ENCODE assay signal across 8 mouse cellular contexts in the genomic region with DNA sequence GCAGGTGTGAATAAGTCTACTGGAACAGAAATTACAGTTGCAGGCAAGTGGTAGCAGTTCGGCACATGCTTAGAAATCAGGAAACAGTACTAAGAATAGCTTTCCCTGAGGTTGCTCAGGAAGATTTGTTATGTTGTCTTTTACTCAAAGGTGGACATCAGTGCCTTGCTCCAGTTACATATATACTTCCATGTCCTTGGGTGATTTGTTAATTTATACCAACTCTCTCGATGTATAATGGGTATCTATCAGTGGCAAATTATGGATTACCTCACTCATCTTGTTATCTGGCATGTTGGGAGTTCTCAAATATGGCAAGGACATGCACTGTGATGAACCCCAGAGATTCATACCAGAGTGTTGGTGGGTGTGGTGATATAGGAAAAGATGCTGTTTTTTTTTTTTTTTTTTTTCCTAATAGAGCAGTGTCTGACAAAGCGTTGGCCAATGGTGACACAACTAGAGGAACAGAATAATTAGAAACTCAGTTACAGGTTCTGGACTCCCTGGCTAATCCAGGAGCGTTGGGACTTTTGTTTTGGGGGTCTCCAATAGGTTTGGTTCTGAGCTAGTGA. TPM values are rescaled to one million over a fixed set of nuclear protein-coding genes. Genes with fewer than 3 reads are reported as not detected.
DNase-seq lines count a peak whose midpoint lies in the region; ATAC-seq and TF ChIP-seq lines count a peak whose summit lies in the region.

No protein-coding gene starts in this region.

- TF ChIP-seq CTCF in MEL (IDR thresholded peaks at IDR 0.05 in 2 of 3, conservative IDR thresholded peaks at IDR 0.05 in 1 of 3; ENCODE audit: control insufficient read depth in 1 of 3, insufficient read depth in 1 of 3, low read depth in 2 of 3, low read length in 3 of 3, poor library complexity in 1 of 3, severe bottlenecking in 1 of 3), result no peak

- no peak for TF ChIP-seq POLR2A in MEL (IDR thresholded peaks at IDR 0.05; ENCODE audit: control insufficient read depth in 1 of 2, insufficient read depth in 1 of 2, low read depth in 1 of 2, low read length in 2 of 2, poor library complexity in 1 of 2)

- no peak for TF ChIP-seq RAD21 in MEL (IDR thresholded peaks at IDR 0.05; ENCODE audit: low read depth, low read length)

- no peaks in the 10 kb centered on the region for H3K9me3 ChIP-seq in heart, embryonic 16.5 days (replicated peaks; ENCODE audit: control insufficient read depth, low read length)
- no peaks in the 10 kb centered on the region for H3K9me3 ChIP-seq in MEL (replicated peaks; ENCODE audit: insufficient read depth, low read length)
- H3K9me3 ChIP-seq in hindbrain, embryonic 11.5 days (ENCODE audit: control insufficient read depth, low read length), result no peaks in the 10 kb centered on the region
- no peaks in the 10 kb centered on the region for H3K9me3 ChIP-seq in midbrain, embryonic 10.5 days (replicated peaks)

- no peak for TF ChIP-seq EP300 in MEL (IDR thresholded peaks at IDR 0.05; ENCODE audit: low read depth in 1 of 2, low read length in 2 of 2)

- peak overlapping the region; percentile 94 for H3K4me2 ChIP-seq in heart, embryonic 16.5 days (ENCODE audit: low read depth, low read length)
- peak overlapping the region; percentile 54 for H3K4me2 ChIP-seq in hindbrain, embryonic 11.5 days (replicated peaks; ENCODE audit: low read depth, low read length)

- H3K27ac ChIP-seq in heart, embryonic 16.5 days (ENCODE audit: low read length), result peak overlapping the region; percentile 96
- no peak overlapping the region for H3K27ac ChIP-seq in MEL (ENCODE audit: control insufficient read depth, low read depth, low read length)
- H3K27ac ChIP-seq in hindbrain, embryonic 11.5 days (ENCODE audit: low read depth, low read length), result no peak overlapping the region
- peak overlapping the region; percentile 79 for H3K27ac ChIP-seq in midbrain, embryonic 10.5 days (replicated peaks)

- no peaks in the 10 kb centered on the region for H3K27me3 ChIP-seq in heart, embryonic 16.5 days (ENCODE audit: control insufficient read depth, insufficient read depth, low read length)
- H3K27me3 ChIP-seq in MEL (ENCODE audit: control insufficient read depth in 1 of 2, insufficient read depth in 2 of 2, low read length in 2 of 2), result peaks cover 3 to 6% of the 10 kb centered on the region in 2 experiments; a peak in 2 of 4 replicates
- peaks cover 58% of the 10 kb centered on the region for H3K27me3 ChIP-seq in hindbrain, embryonic 11.5 days (ENCODE audit: control insufficient read depth, insufficient read depth, low read length)
- H3K27me3 ChIP-seq in midbrain, embryonic 10.5 days (ENCODE audit: low read depth, poor library complexity, severe bottlenecking), result peaks cover 94% of the 10 kb centered on the region

- H3K36me3 ChIP-seq in heart, embryonic 16.5 days (ENCODE audit: control insufficient read depth, insufficient read depth), result no peaks in the 10 kb centered on the region
- peaks cover 0 to 3% of the 10 kb centered on the region in 2 experiments; a peak in 1 of 4 replicates for H3K36me3 ChIP-seq in MEL (ENCODE audit: control insufficient read depth in 1 of 2, insufficient read depth in 2 of 2, low read length in 2 of 2)
- no peaks in the 10 kb centered on the region for H3K36me3 ChIP-seq in hindbrain, embryonic 11.5 days (ENCODE audit: control insufficient read depth, insufficient read depth, low read length)
- no peaks in the 10 kb centered on the region for H3K36me3 ChIP-seq in midbrain, embryonic 10.5 days

- H3K4me1 ChIP-seq in heart, embryonic 16.5 days (ENCODE audit: control insufficient read depth, insufficient read depth, low read length), result peaks cover 17% of the 10 kb centered on the region
- H3K4me1 ChIP-seq in MEL (ENCODE audit: control insufficient read depth in 1 of 2, insufficient read depth in 2 of 2, low read length in 2 of 2), result peaks cover 2 to 4% of the 10 kb centered on the region in 2 experiments; a peak in 2 of 4 replicates
- no peaks in the 10 kb centered on the region for H3K4me1 ChIP-seq in hindbrain, embryonic 11.5 days (replicated peaks; ENCODE audit: control insufficient read depth, insufficient read depth, low read length)
- H3K4me1 ChIP-seq in midbrain, embryonic 10.5 days, result peaks cover 21% of the 10 kb centered on the region

- H3K79me2 ChIP-seq in MEL (ENCODE audit: control insufficient read depth, insufficient read depth, low read length, poor library complexity), result no peaks in the 10 kb centered on the region; the same call in 1 of the 2 replicates

- H3K4me3 ChIP-seq in heart, embryonic 16.5 days (ENCODE audit: low read length), result peak overlapping the region; percentile 87
- peak overlapping the region; percentile 78 to 79 for H3K4me3 ChIP-seq in MEL (ENCODE audit: control insufficient read depth in 1 of 2, insufficient read depth in 1 of 2, low read depth in 2 of 2, low read length in 2 of 2)
- H3K4me3 ChIP-seq in hindbrain, embryonic 11.5 days (ENCODE audit: low read depth, low read length), result peak overlapping the region; percentile 54
- peak overlapping the region; percentile 64 for H3K4me3 ChIP-seq in midbrain, embryonic 10.5 days

- ATAC-seq in heart, embryonic 16.5 days (replicated peaks; ENCODE audit: extremely low read depth, insufficient read depth, low FRiP score), result no peak
- no peak for ATAC-seq in hindbrain, embryonic 11.5 days (ENCODE audit: low FRiP score)

- peak overlapping the region; percentile 91 for H3K9ac ChIP-seq in heart, embryonic 16.5 days (ENCODE audit: low read length)
- H3K9ac ChIP-seq in MEL (ENCODE audit: control insufficient read depth, low read depth, low read length, poor library complexity, severe bottlenecking), result peak overlapping the region; percentile 64
- H3K9ac ChIP-seq in hindbrain, embryonic 11.5 days (ENCODE audit: low read depth, low read length), result no peak overlapping the region

- no peak for DNase-seq in heart, adult 18-20 months
- DNase-seq in MEL (ENCODE audit: low read depth, low spot score), result peak; percentile 12
- no peak for DNase-seq in hindbrain, embryonic 11.5 days (ENCODE audit: low spot score)
- no peak for DNase-seq in midbrain, embryonic 10.5 days (ENCODE audit: low spot score)
- no peak for DNase-seq in urinary bladder, adult 18-20 months (ENCODE audit: low spot score in 2 of 2)
- no peak for DNase-seq in embryo, embryonic 9.5 days (ENCODE audit: extremely low spot score)
- no peak for DNase-seq in adrenal gland, postnatal 36 days

- WGBS in heart, embryonic 16.5 days, result 40% methylated on average over 4 of the region's 4 CpGs
- 57% methylated on average over 4 of the region's 4 CpGs for WGBS in hindbrain, embryonic 11.5 days
- 58% methylated on average over 4 of the region's 4 CpGs for whole genome bisulfite sequencing in midbrain, embryonic 10.5 days

TF ChIP-seq in MEL, 35 proteins besides CTCF, POLR2A, EP300 and RAD21:
- no peak for TF ChIP-seq KAT2A (conservative IDR thresholded peaks at IDR 0.05; ENCODE audit: low read depth, low read length)
- TF ChIP-seq ZNF384 (IDR thresholded peaks at IDR 0.05; ENCODE audit: low read depth, low read length), result peak; percentile 59

RNA-seq across cellular contexts. Expression of gene Ets1, which starts 59.0 kb away (rescaled TPM):
- 59.0 and 66.7 TPM in 2 replicates for polyA plus RNA-seq in heart, embryonic 16.5 days (2015; fragmentation: Nextera tagmentation; extraction: Ambion mirVana)
- 10 to 100 TPM; 35.3 to 36.9 TPM for total RNA-seq in heart, adult 18-20 months (2021)
- 0.19 and 0.59 TPM in 2 replicates for total RNA-seq in MEL (2012; rRNA removed)
- polyA plus RNA-seq in MEL (2012; ENCODE audit: insufficient read depth in 1 of 2, insufficient read length in 2 of 2, low read depth in 1 of 2, low replicate concordance in 2 of 2, missing spikeins in 1 of 2), result under 1 TPM in 1 of 2 experiments, not detected in 1; 0.10 TPM
- 24.3 and 25.2 TPM in 2 replicates for polyA plus RNA-seq in hindbrain, embryonic 11.5 days (2014; fragmentation: Nextera tagmentation; extraction: Ambion mirVana)
- 25.7 and 26.2 TPM in 2 replicates for polyA plus RNA-seq in midbrain, embryonic 10.5 days (2016; fragmentation: Nextera tagmentation; extraction: Ambion mirVana)
- total RNA-seq in adrenal gland, postnatal 36 days (2021), result 10 to 100 TPM; 28.6 to 36.8 TPM

Comparison
In these comparisons a context has a peak if more than half of its experiments do, and no peak if none do; other contexts are left out.
1. H3K27ac ChIP-seq: peak in heart, embryonic 16.5 days (single experiment) and midbrain, embryonic 10.5 days (single experiment); none in MEL (single experiment) and hindbrain, embryonic 11.5 days (single experiment).
2. RNA of gene Ets1, which starts 59.0 kb away (polyA plus RNA-seq): 59.0 to 66.7 TPM in heart, embryonic 16.5 days, 25.7 to 26.2 TPM in midbrain, embryonic 10.5 days and 24.3 to 25.2 TPM in hindbrain, embryonic 11.5 days; 0.10 TPM in MEL; every median in the first group is over 10 times any median in the second.
3. Peak in every context shown above with its lines, with median percentiles within 50 percentile points of each other: H3K4me3 ChIP-seq.